Mouse (Mus musculus): ENCODE data around the gene Srrm1. TPM values are rescaled to one million over a fixed set of nuclear protein-coding genes. Genes with fewer than 3 reads are reported as not detected.
"Not testable (repeated sequence)": the region's sequence is repeated elsewhere in the genome, so short reads cannot be mapped to it uniquely, and the experiment has no call there.

The Srrm1 gene
- polyA plus RNA-seq, 1 experiment, result 410 TPM

DNA sequence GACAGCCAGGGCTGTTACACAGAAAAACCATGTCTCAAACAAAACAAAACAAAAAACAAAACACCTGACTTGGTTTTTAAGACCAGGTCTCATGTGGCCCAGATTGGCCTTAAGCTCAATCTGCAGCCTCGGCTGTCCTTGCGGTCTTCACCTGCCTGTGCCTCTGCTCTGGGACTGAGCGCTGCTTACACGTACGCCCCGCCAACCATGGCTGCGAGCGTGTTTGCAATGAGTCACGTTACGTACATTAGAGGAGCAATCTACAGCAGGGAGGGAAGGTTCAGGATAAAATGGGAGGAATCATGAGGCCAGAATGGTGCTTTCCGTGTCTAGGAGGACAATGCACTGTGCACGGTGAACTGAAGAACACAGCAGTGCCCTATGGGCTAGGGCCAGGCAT lies 8.6 kb upstream of the Srrm1 start:
- H3K4me3 ChIP-seq (ENCODE audit: low read depth, low read length), result no peak overlapping the region

DNA sequence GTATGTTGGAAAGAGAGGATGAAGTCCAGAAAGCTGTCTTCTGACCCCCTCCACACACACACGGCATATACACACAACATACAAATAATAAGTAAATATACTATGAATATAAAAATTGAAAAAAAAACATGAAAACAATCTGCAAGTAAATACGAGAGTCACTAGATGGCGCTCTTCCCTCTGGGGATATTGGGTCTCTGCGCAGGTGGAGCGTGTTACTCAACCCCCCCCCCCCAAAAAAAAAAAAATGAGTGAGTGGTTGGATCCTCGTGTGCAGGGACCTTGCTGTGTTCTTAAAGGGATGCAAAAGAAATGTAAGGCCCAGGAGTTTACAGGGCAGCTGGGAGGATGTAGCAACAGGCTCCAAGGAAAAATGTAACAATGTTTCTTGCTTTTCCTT lies 5.6 kb upstream of the Srrm1 start:
- no peaks in the 10 kb centered on the region for H3K9me3 ChIP-seq (replicated peaks; ENCODE audit: control insufficient read depth, insufficient read depth, low read length, poor library complexity, severe bottlenecking)
- H3K27ac ChIP-seq (ENCODE audit: insufficient read depth, low read length), result no peak overlapping the region
- no peak overlapping the region for H3K4me3 ChIP-seq (ENCODE audit: low read depth, low read length)
- H3K4me1 ChIP-seq (ENCODE audit: control insufficient read depth, insufficient read depth, low read length), result no peaks in the 10 kb centered on the region
- H3K9ac ChIP-seq (ENCODE audit: low read depth, poor library complexity, severe bottlenecking), result no peak overlapping the region
- TF ChIP-seq POLR2A (IDR thresholded peaks at IDR 0.05; ENCODE audit: insufficient read depth, low read length) (no peak), CTCF (IDR thresholded peaks at IDR 0.05; ENCODE audit: low read depth, low read length) (peak; percentile 36)
- H3K27me3 ChIP-seq (ENCODE audit: control insufficient read depth, insufficient read depth, low read length, poor library complexity, severe bottlenecking), result no peaks in the 10 kb centered on the region
- no peaks in the 10 kb centered on the region for H3K36me3 ChIP-seq (ENCODE audit: control insufficient read depth, insufficient read depth, low read length, poor library complexity, severe bottlenecking)

More for the DNA sequence above, 8.6 kb upstream of the Srrm1 start:
- H3K9me3 ChIP-seq (replicated peaks; ENCODE audit: control insufficient read depth, insufficient read depth, low read length, poor library complexity, severe bottlenecking), result no peaks in the 10 kb centered on the region
- H3K9ac ChIP-seq (ENCODE audit: low read depth, poor library complexity, severe bottlenecking), result no peak overlapping the region
- H3K4me1 ChIP-seq (ENCODE audit: control insufficient read depth, insufficient read depth, low read length), result no peaks in the 10 kb centered on the region
- H3K36me3 ChIP-seq (ENCODE audit: control insufficient read depth, insufficient read depth, low read length, poor library complexity, severe bottlenecking), result no peaks in the 10 kb centered on the region
- TF ChIP-seq EP300 (IDR thresholded peaks at IDR 0.05; ENCODE audit: insufficient read depth, low read depth, low read length) (no peak), POLR2A (IDR thresholded peaks at IDR 0.05; ENCODE audit: insufficient read depth, low read length) (no peak), CTCF (IDR thresholded peaks at IDR 0.05; ENCODE audit: low read depth, low read length) (no peak)
- no peak overlapping the region for H3K27ac ChIP-seq (ENCODE audit: insufficient read depth, low read length)
- H3K27me3 ChIP-seq (ENCODE audit: control insufficient read depth, insufficient read depth, low read length, poor library complexity, severe bottlenecking), result no peaks in the 10 kb centered on the region

DNA sequence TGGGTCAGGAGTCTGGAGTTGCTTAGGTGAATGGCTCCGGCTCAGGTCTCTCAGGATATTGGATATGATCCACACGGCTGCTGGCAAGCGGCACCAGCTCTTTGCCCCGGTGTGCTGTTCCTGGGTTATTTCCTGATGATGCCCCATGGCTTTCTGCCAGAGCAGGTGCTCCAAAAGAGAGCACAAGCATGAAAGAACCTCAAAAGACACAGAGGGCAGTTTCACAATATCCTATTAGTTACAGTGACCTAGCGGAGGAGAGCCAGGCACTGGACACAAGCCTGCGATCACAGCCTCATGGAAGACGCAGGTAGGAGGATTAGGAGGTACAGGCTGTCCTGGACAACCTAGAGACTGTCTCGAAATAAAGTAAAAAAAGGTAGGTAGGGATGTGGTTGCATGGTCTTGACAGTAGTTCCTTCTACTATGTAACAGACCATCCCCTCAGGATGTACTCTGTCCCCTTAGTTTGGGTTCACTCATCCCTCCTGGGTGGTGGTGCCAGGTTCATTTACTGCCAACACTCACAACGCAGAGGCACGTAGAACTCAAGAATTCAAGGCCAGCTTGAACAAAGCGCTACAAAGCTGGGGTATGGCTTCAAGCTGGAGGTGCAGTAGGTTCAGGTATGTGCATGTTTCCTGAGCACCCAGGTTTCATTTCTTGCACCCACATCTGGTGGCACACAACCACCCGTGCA lies 4.2 kb upstream of the Srrm1 start:
- H3K4me1 ChIP-seq (ENCODE audit: control insufficient read depth, insufficient read depth, low read length), result no peaks in the 10 kb centered on the region
- H3K27ac ChIP-seq (ENCODE audit: insufficient read depth, low read length), result no peak overlapping the region
- H3K4me3 ChIP-seq (ENCODE audit: low read depth, low read length), result no peak overlapping the region
- TF ChIP-seq POLR2A (IDR thresholded peaks at IDR 0.05; ENCODE audit: insufficient read depth, low read length) (no peak), EP300 (IDR thresholded peaks at IDR 0.05; ENCODE audit: insufficient read depth, low read depth, low read length) (no peak), CTCF (IDR thresholded peaks at IDR 0.05; ENCODE audit: low read depth, low read length) (no peak)
- no peaks in the 10 kb centered on the region for H3K27me3 ChIP-seq (ENCODE audit: control insufficient read depth, insufficient read depth, low read length, poor library complexity, severe bottlenecking)
- no peaks in the 10 kb centered on the region for H3K36me3 ChIP-seq (ENCODE audit: control insufficient read depth, insufficient read depth, low read length, poor library complexity, severe bottlenecking)
- H3K9me3 ChIP-seq (replicated peaks; ENCODE audit: control insufficient read depth, insufficient read depth, low read length, poor library complexity, severe bottlenecking), result no peaks in the 10 kb centered on the region
- H3K9ac ChIP-seq (ENCODE audit: low read depth, poor library complexity, severe bottlenecking), result no peak overlapping the region

DNA sequence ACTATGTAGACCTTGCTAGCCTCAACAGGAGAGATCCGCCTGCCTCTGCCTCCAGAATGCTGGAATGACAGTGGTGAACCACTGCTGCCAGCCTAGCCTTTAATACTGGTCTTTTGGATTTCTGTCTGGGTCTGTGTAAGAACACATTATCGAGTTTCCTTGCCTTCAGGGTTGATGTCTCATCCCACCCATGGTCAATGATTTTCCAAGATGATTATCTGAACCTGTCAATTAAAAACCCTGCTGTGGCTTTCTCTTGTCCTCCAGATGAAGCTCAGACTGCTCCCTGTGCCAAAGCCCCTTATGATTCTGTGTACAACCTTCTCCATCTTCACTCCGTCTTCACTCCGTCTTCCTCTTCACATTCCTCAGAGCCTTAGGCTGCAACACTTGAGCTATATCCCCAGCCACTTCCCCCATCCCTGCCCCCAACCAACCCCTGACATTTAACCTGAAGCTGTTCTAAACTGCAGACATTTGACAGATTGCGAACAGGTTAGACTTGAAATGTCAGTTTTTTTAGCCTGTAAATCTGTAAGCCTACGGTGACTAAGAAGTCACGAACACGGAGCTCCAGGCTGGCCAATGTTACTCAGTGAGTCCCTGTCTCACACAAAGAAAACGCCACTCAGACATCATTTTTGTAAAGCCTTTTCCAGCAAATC lies 2.9 kb upstream of the Srrm1 start:
- peaks cover 1% of the 10 kb centered on the region for H3K4me1 ChIP-seq (ENCODE audit: control insufficient read depth, insufficient read depth, low read length)
- no peak overlapping the region for H3K27ac ChIP-seq (ENCODE audit: insufficient read depth, low read length)

DNA sequence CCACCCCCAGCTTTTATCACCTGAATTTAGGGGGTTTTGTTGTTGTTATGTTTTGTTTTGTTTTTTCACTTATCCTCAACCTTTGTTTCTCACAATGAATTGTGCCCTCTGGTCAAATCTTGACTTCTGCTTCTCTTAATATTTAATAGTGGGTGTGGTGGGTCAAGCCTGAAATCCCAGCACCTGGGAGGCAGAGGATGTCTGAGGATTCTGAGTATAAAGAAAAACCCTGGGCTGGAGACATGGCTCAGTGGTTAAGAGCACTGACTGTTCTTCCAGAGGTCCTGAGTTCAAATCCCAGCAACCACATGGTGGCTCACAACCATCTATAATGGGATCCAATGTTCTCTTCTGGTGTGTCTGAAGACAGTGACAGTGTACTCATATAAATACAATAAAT lies 1.6 kb upstream of the Srrm1 start:
- not testable (repeated sequence) for H3K27me3 ChIP-seq (ENCODE audit: control insufficient read depth, insufficient read depth, low read length, poor library complexity, severe bottlenecking); H3K36me3 ChIP-seq (ENCODE audit: control insufficient read depth, insufficient read depth, low read length, poor library complexity, severe bottlenecking); H3K4me3 ChIP-seq (ENCODE audit: low read depth, low read length); H3K9me3 ChIP-seq (replicated peaks; ENCODE audit: control insufficient read depth, insufficient read depth, low read length, poor library complexity, severe bottlenecking); H3K4me1 ChIP-seq (ENCODE audit: control insufficient read depth, insufficient read depth, low read length)
- Histone ChIP-seq H3K9ac (ENCODE audit: low read depth, poor library complexity, severe bottlenecking) (peak overlapping the region; percentile 57), H3K27ac (ENCODE audit: insufficient read depth, low read length) (peak overlapping the region; percentile 74)

More for the DNA sequence above, 2.9 kb upstream of the Srrm1 start:
- TF ChIP-seq POLR2A (IDR thresholded peaks at IDR 0.05; ENCODE audit: insufficient read depth, low read length) (no peak), EP300 (IDR thresholded peaks at IDR 0.05; ENCODE audit: insufficient read depth, low read depth, low read length) (no peak), CTCF (IDR thresholded peaks at IDR 0.05; ENCODE audit: low read depth, low read length) (no peak)
- no peaks in the 10 kb centered on the region; the same call in 1 of the 2 replicates for H3K36me3 ChIP-seq (ENCODE audit: control insufficient read depth, insufficient read depth, low read length, poor library complexity, severe bottlenecking)
- no peaks in the 10 kb centered on the region for H3K9me3 ChIP-seq (replicated peaks; ENCODE audit: control insufficient read depth, insufficient read depth, low read length, poor library complexity, severe bottlenecking)
- no peak overlapping the region for H3K9ac ChIP-seq (ENCODE audit: low read depth, poor library complexity, severe bottlenecking)
- no peaks in the 10 kb centered on the region for H3K27me3 ChIP-seq (ENCODE audit: control insufficient read depth, insufficient read depth, low read length, poor library complexity, severe bottlenecking)
- H3K4me3 ChIP-seq (ENCODE audit: low read depth, low read length), result no peak overlapping the region

DNA sequence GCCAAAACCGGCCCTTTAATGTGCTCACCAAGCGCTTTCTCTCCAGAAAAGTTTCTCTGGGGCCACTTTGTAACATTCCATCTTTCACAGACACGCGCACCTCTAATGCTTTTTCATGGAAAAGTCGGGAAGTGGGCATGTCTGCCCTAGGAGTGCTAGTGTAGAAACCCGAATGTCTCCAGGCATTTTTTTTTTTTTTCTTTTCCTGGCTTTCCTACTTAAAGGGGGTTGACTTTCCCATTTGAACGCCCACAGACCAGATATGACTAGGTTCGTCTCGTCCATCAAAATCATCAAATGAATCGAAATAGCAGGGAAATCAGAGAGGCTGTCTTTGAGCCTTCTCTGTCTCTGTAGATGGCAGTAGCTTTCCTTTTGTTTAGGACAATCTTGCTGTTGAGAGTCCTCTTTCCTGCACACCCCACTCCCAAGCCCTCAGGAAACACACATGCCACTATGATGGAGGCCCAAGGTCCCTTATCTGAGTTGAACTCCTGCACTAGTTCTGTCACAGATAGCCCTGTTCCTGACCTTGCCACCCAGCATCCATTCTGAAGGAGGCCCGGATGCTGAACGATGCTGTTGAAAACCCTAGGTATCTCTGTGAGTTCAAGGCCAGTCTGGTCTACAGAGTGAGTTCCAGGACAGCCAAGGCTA lies 801 bp upstream of the Srrm1 start:
- no peak for TF ChIP-seq CTCF (IDR thresholded peaks at IDR 0.05; ENCODE audit: low read depth, low read length)
- Histone ChIP-seq H3K27me3 (ENCODE audit: control insufficient read depth, insufficient read depth, low read length, poor library complexity, severe bottlenecking) (no peaks in the 10 kb centered on the region), H3K36me3 (ENCODE audit: control insufficient read depth, insufficient read depth, low read length, poor library complexity, severe bottlenecking) (peaks cover 3% of the 10 kb centered on the region; the same call in 1 of the 2 replicates), H3K9ac (ENCODE audit: low read depth, poor library complexity, severe bottlenecking) (peak overlapping the region; percentile 57), H3K9me3 (replicated peaks; ENCODE audit: control insufficient read depth, insufficient read depth, low read length, poor library complexity, severe bottlenecking) (no peaks in the 10 kb centered on the region), H3K4me1 (ENCODE audit: control insufficient read depth, insufficient read depth, low read length) (peaks cover 1% of the 10 kb centered on the region), H3K4me3 (ENCODE audit: low read depth, low read length) (peak overlapping the region; percentile 62), H3K27ac (ENCODE audit: insufficient read depth, low read length) (peak overlapping the region; percentile 74)
